Mouse (Mus musculus) heart, postnatal 0 days (tissue): ENCODE data around the gene Zbed4.

Source experiments
- CTCF ChIP-seq: IDR thresholded peaks from 2 replicates; pipeline ENCODE4 v1.5.1; 2016; ENCODE audit warnings: antibody characterized with exemption, control low read depth, low read depth
- EP300 ChIP-seq: IDR thresholded peaks from 2 replicates; pipeline ENCODE4 v1.6.1; 2016; ENCODE audit warnings: antibody characterized with exemption, low read depth

- TF ChIP-seq CTCF (no peak), EP300 (no peak)
Measured at GRCm38 (mm10) chr15:88741366-88741765, 10.1 kb upstream of the Zbed4 start.
